Mouse (Mus musculus): ENCODE measurements around the gene Slc2a3.

DNA sequence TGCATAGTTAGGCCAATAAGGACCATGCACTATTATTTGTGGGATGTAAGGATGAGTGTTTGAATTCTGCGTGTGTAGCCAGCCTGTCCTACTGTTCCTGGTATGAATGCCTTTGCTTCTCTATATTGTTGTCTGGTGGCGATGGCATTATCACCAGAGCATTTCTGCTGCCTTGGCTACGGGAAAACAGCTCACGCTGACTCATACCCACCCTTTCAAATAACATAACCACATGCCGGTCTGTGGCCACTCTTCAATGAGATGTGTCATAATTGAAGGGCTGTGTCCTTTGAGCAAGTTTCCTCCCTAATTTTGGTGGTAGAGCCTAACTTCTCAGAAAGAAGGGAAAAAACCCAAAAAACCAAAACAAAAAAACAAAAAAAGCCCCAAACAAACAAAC is 42.7 kb downstream of the Slc2a3 start:
- TF ChIP-seq CTCF (IDR thresholded peaks at IDR 0.05; ENCODE audit: control insufficient read depth, insufficient read depth, low read length) (no peak), POLR2A (IDR thresholded peaks at IDR 0.05; ENCODE audit: borderline replicate concordance, control insufficient read depth, low read depth, low read length) (no peak)
